Mouse (Mus musculus) liver, adult 2 months (tissue): ENCODE results near the gene Zfp629. TPM values are rescaled to one million over a fixed set of nuclear protein-coding genes. Genes with fewer than 3 reads are reported as not detected.

Experiments
- DNase-seq: peaks from one replicate; pipeline ENCODE4 v3.0.0-alpha.2; 2011; ENCODE audit warnings: low read depth, low spot score; ENCODE audit errors: extremely low read depth
- H3K27ac ChIP-seq: fragments of 200-500 bp; replicated peaks from 2 replicates; pipeline ENCODE4 v1.5.1; 2012; ENCODE audit warnings: low read depth, mild to moderate bottlenecking, control low read depth, inconsistent platforms, low read length; ENCODE audit not compliant: insufficient read depth
- H3K27me3 ChIP-seq: fragments of 200-500 bp; 2 replicates; pipeline ENCODE4 v1.6.1; 2012; ENCODE audit warnings: mild to moderate bottlenecking, moderate library complexity, low read length, inconsistent platforms; ENCODE audit not compliant: control insufficient read depth, insufficient read depth
- H3K36me3 ChIP-seq: fragments of 200-500 bp; 2 replicates; pipeline ENCODE4 v1.6.1; 2012; ENCODE audit warnings: low read length, inconsistent platforms; ENCODE audit not compliant: control insufficient read depth, insufficient read depth
- H3K4me1 ChIP-seq: fragments of 200-500 bp; 2 replicates; pipeline ENCODE4 v1.6.1; 2011; ENCODE audit warnings: low read length; ENCODE audit not compliant: control insufficient read depth, insufficient read depth
- H3K4me3 ChIP-seq: fragments of 200-500 bp; 2 replicates; pipeline ENCODE4 v1.5.1; 2011; ENCODE audit warnings: low read depth, mild to moderate bottlenecking, control low read depth, low read length, moderate library complexity; ENCODE audit not compliant: insufficient read depth
- H3K79me2 ChIP-seq: fragments of 200-500 bp; 2 replicates; pipeline ENCODE4 v1.6.1; 2012; ENCODE audit warnings: inconsistent platforms, mild to moderate bottlenecking, low read length, moderate library complexity; ENCODE audit not compliant: control insufficient read depth, insufficient read depth
- H3K9ac ChIP-seq: fragments of 200-500 bp; 2 replicates; pipeline ENCODE4 v1.6.1; 2012; ENCODE audit warnings: low read depth, mild to moderate bottlenecking, control low read depth, inconsistent platforms, low read length
- CTCF ChIP-seq: fragments of 200-500 bp; IDR thresholded peaks from 2 replicates; pipeline ENCODE4 v1.5.1; 2011; ENCODE audit warnings: low read depth, low read length, control low read depth
- POLR2A ChIP-seq: fragments of 200-500 bp; IDR thresholded peaks from 2 replicates; pipeline ENCODE4 v1.6.1; 2011; ENCODE audit warnings: low read length, control low read depth; ENCODE audit not compliant: insufficient read depth; ENCODE audit errors: extremely low read depth
- WGBS: fragments of 180-500 bp; shearing (Covaris S2); methylation state at CpG from one replicate; pipeline ENCODE4 v1.1.7; 2018; 5-methylcytosine and 5-hydroxymethylcytosine counted together
- polyA plus RNA-seq: library from polyadenylated mRNA; depleted of rRNA; stranded (reverse); fragments of >200 nt; gene quantifications from 2 replicates; pipeline ENCODE4 v1.2.3, GENCODE M21; 2012
- total RNA-seq: library from RNA; depleted of rRNA; stranded (reverse); fragments of >200 nt; gene quantifications from 2 replicates; pipeline ENCODE4 v1.2.3, GENCODE M21; 2014

Gene Zfp629
- total and polyA plus RNA-seq, 2 experiments, result 4.8 to 7.0 TPM

- TF ChIP-seq POLR2A (no peak), CTCF (no peak)
- Histone ChIP-seq H3K9ac (no peak overlapping the region), H3K4me3 (no peak overlapping the region), H3K27me3 (no peaks in the 10 kb centered on the region), H3K27ac (no peak overlapping the region), H3K79me2 (peaks cover 7% of the 10 kb centered on the region; the same call in 1 of the 2 replicates), H3K4me1 (peaks cover 8% of the 10 kb centered on the region; the same call in 1 of the 2 replicates), H3K36me3 (peaks cover 7% of the 10 kb centered on the region)
- no peak for DNase-seq
- WGBS, result 90% methylated on average over 7 of the region's 7 CpGs
Measured at GRCm38 (mm10) chr7:127585031-127585430, 30.6 kb downstream of the Zfp629 start.

DNA sequence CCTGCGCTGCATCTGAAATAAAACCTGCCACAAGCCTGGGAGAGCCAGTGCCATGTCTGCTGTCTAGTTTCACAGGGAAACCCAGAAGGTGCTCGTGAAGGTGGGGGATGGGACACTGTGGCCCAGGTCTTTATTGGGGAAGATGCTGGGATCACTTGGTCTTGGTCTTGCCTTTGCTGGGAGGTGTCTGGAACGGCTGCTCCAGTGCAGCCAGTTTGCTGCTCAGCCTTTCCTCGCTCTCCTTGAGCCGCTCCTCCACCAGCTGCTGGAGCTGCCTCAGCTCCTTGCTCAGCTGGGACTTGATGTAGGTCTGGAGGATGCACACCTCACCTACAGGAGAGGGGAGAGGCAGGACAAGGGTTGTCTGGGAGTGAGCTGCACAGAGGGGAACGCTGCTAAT is 32.3 kb downstream of the Zfp629 start:
- no peak overlapping the region for H3K27ac ChIP-seq

GRCm38 (mm10) chr7:127574115-127574514 is 41.5 kb downstream of the Zfp629 start:
- H3K27ac ChIP-seq, result no peak overlapping the region

More for the DNA sequence above, 32.3 kb downstream of the Zfp629 start:
- WGBS, result 96% methylated on average over 6 of the region's 6 CpGs
- DNase-seq, result no peak
- no peak overlapping the region for H3K9ac ChIP-seq
- no peaks in the 10 kb centered on the region for H3K4me1 ChIP-seq
- TF ChIP-seq POLR2A (no peak), CTCF (no peak)
- H3K79me2 ChIP-seq, result no peaks in the 10 kb centered on the region
- no peaks in the 10 kb centered on the region for H3K27me3 ChIP-seq
- peaks cover 18% of the 10 kb centered on the region for H3K36me3 ChIP-seq
- no peak overlapping the region for H3K4me3 ChIP-seq

GRCm38 (mm10) chr7:127573503-127574008 is 42.0 kb downstream of the Zfp629 start:
- whole genome bisulfite sequencing, result under 1% methylated on average over 22 of the region's 28 CpGs
- H3K79me2 ChIP-seq, result peaks cover 9% of the 10 kb centered on the region; the same call in 1 of the 2 replicates
- peaks cover 5% of the 10 kb centered on the region for H3K36me3 ChIP-seq
- TF ChIP-seq CTCF, result no peak
- TF ChIP-seq POLR2A, result no peak
- H3K27ac ChIP-seq, result no peak overlapping the region
- H3K27me3 ChIP-seq, result no peaks in the 10 kb centered on the region
- H3K9ac ChIP-seq, result peak overlapping the region; percentile 86
- peak overlapping the region; percentile 94 for H3K4me3 ChIP-seq
- no peak for DNase-seq
- peaks cover 15% of the 10 kb centered on the region for H3K4me1 ChIP-seq

More at GRCm38 (mm10) chr7:127574115-127574514, 41.5 kb downstream of the Zfp629 start:
- no peak overlapping the region for H3K9ac ChIP-seq
- 14% methylated on average over 7 of the region's 7 CpGs for WGBS
- DNase-seq, result no peak
- peak overlapping the region; percentile 94; the same call in 1 of the 2 replicates for H3K4me3 ChIP-seq
- peaks cover 9% of the 10 kb centered on the region; the same call in 1 of the 2 replicates for H3K79me2 ChIP-seq
- no peak for TF ChIP-seq CTCF
- TF ChIP-seq POLR2A, result no peak
- H3K36me3 ChIP-seq, result peaks cover 9% of the 10 kb centered on the region
- peaks cover 15% of the 10 kb centered on the region for H3K4me1 ChIP-seq
- H3K27me3 ChIP-seq, result no peaks in the 10 kb centered on the region

GRCm38 (mm10) chr7:127572895-127573471 is 42.6 kb downstream of the Zfp629 start, which contains the start of gene Phkg2:
TSS of gene Phkg2 (plus strand) at chr7:127573340.
- H3K4me1 ChIP-seq, result peaks cover 15% of the 10 kb centered on the region
- peak within 1 kb of the TSS; percentile 53 for H3K27ac ChIP-seq
- no peaks in the 10 kb centered on the region for H3K27me3 ChIP-seq
- H3K9ac ChIP-seq, result peak within 1 kb of the TSS; percentile 86
- peaks cover 9% of the 10 kb centered on the region; the same call in 1 of the 2 replicates for H3K79me2 ChIP-seq
- DNase-seq, result peak; percentile 99
- peak within 1 kb of the TSS; percentile 94 for H3K4me3 ChIP-seq
- H3K36me3 ChIP-seq, result no peaks in the 10 kb centered on the region; the same call in 1 of the 2 replicates
- no peak for TF ChIP-seq CTCF
- no peak for TF ChIP-seq POLR2A
- WGBS, result under 1% methylated on average over 17 of the region's 17 CpGs
